Mouse (Mus musculus) frontal cortex, adult (tissue): ENCODE measurements at regions not wholly inside any gene's neighbourhood (a gene's known extent, or its start where the extent isn't known, plus 50 kb on each side); places are given as distances from the start of the nearest gene placed in this dataset.
"Not testable (repeated sequence)": the region's sequence is repeated elsewhere in the genome, so short reads cannot be mapped to it uniquely, and the experiment has no call there.

Source experiments
- ATAC-seq: cut with Nextera tagmentation; 2 replicates; pipeline ENCODE4 v1.9.2; 2017; ENCODE audit warnings: mild to moderate bottlenecking, moderate library complexity, mixed read lengths; ENCODE audit not compliant: low TSS enrichment

DNA sequence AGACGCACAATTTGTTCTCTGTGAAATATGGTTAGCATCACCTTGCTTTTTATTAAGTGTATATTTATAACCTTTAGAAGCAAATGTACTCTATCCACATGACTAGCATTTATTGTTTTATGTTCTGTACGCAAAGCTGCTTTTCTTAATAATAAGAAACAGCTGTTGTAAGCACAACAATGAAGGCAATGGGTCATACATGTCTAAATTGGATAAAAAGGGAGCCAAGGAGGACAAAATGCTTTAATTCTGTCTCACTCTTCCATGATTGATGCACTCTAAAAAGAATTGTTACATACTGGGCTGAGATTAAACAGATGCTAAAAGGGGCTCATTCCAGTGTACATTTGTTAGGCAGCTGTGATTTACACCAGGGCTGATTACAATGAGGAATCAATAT lies 232.7 kb upstream of the Gm21293 start:
- no peak for ATAC-seq

DNA sequence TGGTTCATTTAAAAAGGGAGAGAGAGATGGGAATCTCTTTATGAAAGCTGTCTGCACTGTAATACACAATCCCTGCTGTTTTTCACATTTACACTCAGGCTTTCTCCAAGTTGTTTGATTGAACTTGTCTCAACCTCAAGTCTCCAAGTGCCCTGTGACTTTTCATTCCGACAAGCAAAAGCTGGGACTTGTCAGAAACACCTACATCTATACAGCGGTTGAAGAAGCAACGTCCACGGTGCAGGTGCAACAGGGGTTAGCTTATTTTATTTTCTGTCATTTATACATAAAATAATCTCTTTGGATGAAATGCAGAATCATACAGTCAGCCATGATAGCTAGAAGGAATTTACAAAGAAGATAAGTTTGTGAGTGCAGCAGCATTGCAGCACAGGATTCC lies 184.6 kb upstream of the Gm21293 start:
- no peak for ATAC-seq

GRCm38 (mm10) chr10:103976059-103976458 lies 166.7 kb upstream of the Gm21293 start:
- no peak for ATAC-seq

GRCm38 (mm10) chr10:103984287-103984956 lies 158.4 kb upstream of the Gm21293 start:
- ATAC-seq: no peak

- ATAC-seq: no peak
Observed at GRCm38 (mm10) chr10:104019540-104019939, 123.2 kb upstream of the Gm21293 start.

DNA sequence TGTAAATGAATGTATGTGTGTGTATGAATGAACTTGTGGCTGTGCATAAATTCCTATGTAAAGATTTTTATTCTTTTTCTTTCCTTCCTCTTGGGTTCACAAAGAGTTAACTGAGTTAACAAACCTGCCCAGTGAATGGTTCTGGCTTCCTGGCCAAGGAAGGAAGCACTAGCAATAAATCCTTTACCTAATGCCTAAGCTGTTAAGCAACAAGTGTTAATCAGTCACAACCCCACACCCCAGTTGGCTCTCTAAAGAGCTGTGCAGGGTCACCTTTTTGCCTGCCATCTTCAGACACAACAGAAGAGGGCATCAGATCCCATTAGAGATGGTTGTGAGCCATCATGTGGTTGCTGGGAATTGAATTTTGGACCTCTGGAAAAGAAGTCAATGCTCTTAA lies 121.2 kb upstream of the Gm21293 start:
- ATAC-seq: no peak

DNA sequence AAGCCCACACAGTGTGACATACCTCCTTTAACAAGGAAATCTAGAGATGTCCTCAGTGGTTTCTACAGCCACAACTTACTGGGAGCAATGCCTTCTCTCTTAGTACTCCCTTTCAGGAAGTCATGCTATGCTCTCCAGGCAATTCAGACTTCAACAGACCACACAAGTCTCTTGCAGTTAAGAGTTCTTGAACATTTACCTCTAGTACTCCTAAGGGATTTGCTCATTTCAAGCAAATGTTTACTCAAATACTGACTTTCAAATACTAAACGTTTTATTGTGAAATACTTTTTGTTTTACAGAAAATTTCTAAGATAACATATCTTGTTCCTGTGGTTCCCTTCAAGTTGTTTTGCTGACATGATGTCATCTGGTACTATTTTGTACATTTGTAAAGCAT lies 114.6 kb upstream of the Gm21293 start:
- no peak for ATAC-seq

DNA sequence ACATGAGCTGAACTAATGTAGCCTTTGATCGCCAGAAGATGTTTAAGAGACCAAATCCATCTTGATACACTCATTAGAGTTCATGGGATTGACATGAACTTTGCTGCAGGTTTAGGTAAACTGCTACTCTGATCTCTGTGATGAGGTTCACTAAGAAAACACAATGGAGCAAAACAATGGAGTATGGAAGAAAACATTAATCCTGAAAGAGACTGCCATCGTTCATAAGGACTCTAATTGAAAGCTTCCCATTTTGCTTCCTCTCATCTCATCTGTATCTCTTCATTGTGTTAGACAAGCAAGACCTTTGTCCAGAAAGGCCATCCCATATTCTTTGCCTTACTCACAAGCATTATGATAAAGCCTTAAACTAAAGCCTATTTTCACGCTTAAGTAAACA lies 110.0 kb upstream of the Gm21293 start:
- no peak for ATAC-seq

- not testable (repeated sequence) for ATAC-seq
Observed at GRCm38 (mm10) chr10:104041729-104042386, 100.9 kb upstream of the Gm21293 start.

GRCm38 (mm10) chr10:104042387-104042775 lies 100.4 kb upstream of the Gm21293 start:
- no peak for ATAC-seq

GRCm38 (mm10) chr10:104043569-104043968 lies 99.2 kb upstream of the Gm21293 start:
- no peak for ATAC-seq
